Mouse (Mus musculus): ENCODE results near the gene Capn5. TPM values are rescaled to one million over a fixed set of nuclear protein-coding genes. Genes with fewer than 3 reads are reported as not detected.

The Capn5 gene
- polyA plus RNA-seq, 1 experiment from 2014 or later = 7.4 TPM

DNA sequence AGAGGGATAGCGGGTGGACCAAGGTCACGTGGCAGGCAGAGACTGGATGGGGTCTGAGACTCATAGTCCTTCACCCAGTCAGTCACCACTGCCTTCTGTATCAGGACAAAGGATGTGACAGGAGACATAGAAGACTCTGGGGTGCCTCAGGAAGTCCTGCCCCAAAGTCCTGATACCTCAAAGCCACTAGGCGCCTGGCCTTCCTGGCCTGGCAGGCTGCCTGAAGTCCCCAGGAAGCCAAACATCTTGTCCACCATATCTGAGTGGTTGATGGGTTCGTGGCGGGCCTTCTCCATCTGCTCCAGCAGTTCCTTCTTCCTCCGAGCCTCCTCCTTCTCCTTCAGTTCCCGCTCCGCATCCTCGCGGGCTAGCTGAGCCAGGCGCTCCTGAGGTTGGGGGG, 100.6 kb downstream of the Capn5 start:
- no peak overlapping the region for H3K4me2 ChIP-seq (ENCODE audit: low read depth, low read length)
- H3K27ac ChIP-seq (ENCODE audit: low read length) = no peak overlapping the region
- WGBS = 77% methylated on average over 11 of the region's 11 CpGs
- H3K9ac ChIP-seq (ENCODE audit: low read length) = no peak overlapping the region
- no peaks in the 10 kb centered on the region for H3K36me3 ChIP-seq (ENCODE audit: control insufficient read depth, insufficient read depth)
- H3K27me3 ChIP-seq (ENCODE audit: control insufficient read depth, insufficient read depth, low read length) = no peaks in the 10 kb centered on the region
- no peaks in the 10 kb centered on the region for H3K4me1 ChIP-seq (ENCODE audit: control insufficient read depth, insufficient read depth, low read length)
- H3K4me3 ChIP-seq (ENCODE audit: low read length) = no peak overlapping the region
- no peaks in the 10 kb centered on the region for H3K9me3 ChIP-seq (replicated peaks; ENCODE audit: control insufficient read depth, low read length)
- ATAC-seq (replicated peaks; ENCODE audit: extremely low read depth, insufficient read depth, low FRiP score) = no peak

DNA sequence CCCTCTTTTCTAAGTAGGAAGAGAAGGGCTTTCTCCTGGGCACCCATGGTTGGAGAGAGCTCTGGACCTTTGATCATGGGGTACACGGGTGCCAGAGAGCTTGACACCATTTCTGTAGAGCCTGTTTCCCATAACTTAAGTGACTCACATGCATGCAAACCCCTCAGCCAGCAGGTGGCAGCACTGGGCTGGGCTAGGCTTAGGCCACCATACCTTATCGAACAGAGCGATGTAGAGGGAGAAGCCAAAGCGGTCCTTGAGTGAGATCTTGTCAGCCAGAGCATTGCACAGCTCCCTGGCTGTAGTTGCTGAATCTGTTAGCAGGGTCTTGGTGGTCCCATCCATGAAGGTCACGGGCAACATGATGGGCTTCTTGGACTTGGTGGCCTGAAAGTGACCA, 106.5 kb downstream of the Capn5 start:
- Histone ChIP-seq H3K9ac (ENCODE audit: low read length) (no peak overlapping the region), H3K4me2 (ENCODE audit: low read depth, low read length) (no peak overlapping the region), H3K4me3 (ENCODE audit: low read length) (no peak overlapping the region), H3K9me3 (replicated peaks; ENCODE audit: control insufficient read depth, low read length) (no peaks in the 10 kb centered on the region), H3K27ac (ENCODE audit: low read length) (no peak overlapping the region), H3K36me3 (ENCODE audit: control insufficient read depth, insufficient read depth) (no peaks in the 10 kb centered on the region), H3K27me3 (ENCODE audit: control insufficient read depth, insufficient read depth, low read length) (no peaks in the 10 kb centered on the region), H3K4me1 (ENCODE audit: control insufficient read depth, insufficient read depth, low read length) (no peaks in the 10 kb centered on the region)
- no peak for ATAC-seq (replicated peaks; ENCODE audit: extremely low read depth, insufficient read depth, low FRiP score)
- 29% methylated on average over 5 of the region's 5 CpGs for WGBS

Other genes starting within 250 kb of the Capn5 start
- 4.8 and 6.5 TPM in 2 replicates for gene Myo7a, start 58.8 kb downstream of the Capn5 start, polyA plus RNA-seq (2015; fragmentation: Nextera tagmentation; extraction: Ambion mirVana)
- 0.17 and 0.26 TPM in 2 replicates for gene Omp, start 32.8 kb downstream of the Capn5 start, polyA plus RNA-seq (2015; fragmentation: Nextera tagmentation; extraction: Ambion mirVana)
- gene B3gnt6, start 21.2 kb upstream of the Capn5 start, polyA plus RNA-seq (2015; fragmentation: Nextera tagmentation; extraction: Ambion mirVana) = 0.17 and 0.24 TPM in 2 replicates
- gene Acer3, start 142.9 kb upstream of the Capn5 start, polyA plus RNA-seq (2015; fragmentation: Nextera tagmentation; extraction: Ambion mirVana) = 17.5 and 19.9 TPM in 2 replicates
- 3.2 and 3.8 TPM in 2 replicates for gene Tsku, start 183.1 kb upstream of the Capn5 start, polyA plus RNA-seq (2015; fragmentation: Nextera tagmentation; extraction: Ambion mirVana)